In the genomic region with DNA sequence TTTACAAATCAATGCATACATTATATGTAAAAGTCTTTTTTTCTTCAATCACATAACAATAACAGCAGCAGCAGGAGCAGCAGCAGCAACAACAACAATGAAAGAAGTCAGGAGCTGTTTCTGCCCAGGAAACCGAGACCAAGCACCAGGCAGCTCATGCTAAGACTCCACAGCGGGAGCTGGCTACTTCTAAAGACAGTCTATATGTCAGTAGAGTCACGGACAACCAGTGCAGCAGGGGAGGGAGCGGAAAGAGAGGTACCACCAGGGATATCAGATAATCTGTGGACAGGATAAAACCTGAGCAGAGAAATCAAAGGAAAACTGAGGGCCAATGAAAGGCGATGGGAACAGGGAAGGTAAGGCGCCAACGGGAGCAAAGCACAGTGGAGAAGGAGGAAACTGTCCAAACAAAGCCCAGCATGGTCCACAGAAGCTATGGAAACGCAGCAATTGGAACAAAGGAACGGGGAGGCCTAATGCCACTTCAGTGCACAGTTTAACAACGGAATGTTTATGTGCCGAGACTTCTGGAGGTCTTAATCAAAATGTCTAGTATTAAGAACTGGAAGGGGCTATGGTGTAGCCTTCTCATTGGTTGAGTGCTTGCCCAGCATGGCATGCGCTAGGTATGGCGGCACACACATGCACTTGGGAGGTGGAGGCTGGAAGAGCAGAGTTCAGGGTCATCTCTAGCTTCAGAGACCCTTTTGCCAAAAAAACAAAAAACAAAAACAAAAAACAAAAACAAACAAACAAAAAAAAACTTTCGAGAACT, we compare ENCODE assay signal across 21 mouse cellular contexts.
DNase-seq lines count a peak whose midpoint lies in the region; ATAC-seq lines count a peak whose summit lies in the region.
"Had no signal": no experiment of that assay in that cellular context is flagged by ENCODE, and none has a peak within 500 bp of the region (broad histone marks: within the 10 kb centered on the region; RNA-seq: fewer than 3 reads in every experiment).

No protein-coding gene starts in this region.

- H3K36me3 ChIP-seq in forebrain, embryonic 11.5 days (ENCODE audit: control insufficient read depth, insufficient read depth, low read length): no peaks in the 10 kb centered on the region; the same call in 1 of the 2 replicates
- H3K36me3 ChIP-seq in forebrain, embryonic 16.5 days (ENCODE audit: control insufficient read depth, insufficient read depth): 0 out of 2 replicates have a peak, but pooled peaks cover 2% of the 10 kb centered on the region
- H3K36me3 ChIP-seq in neural tube, embryonic 12.5 days: peaks cover 6% of the 10 kb centered on the region; the same call in 1 of the 2 replicates
- H3K36me3 ChIP-seq in hindbrain, embryonic 16.5 days (ENCODE audit: control insufficient read depth, insufficient read depth, low read length): no peaks in the 10 kb centered on the region
- 0 out of 2 replicates have a peak, but pooled peaks cover 5% of the 10 kb centered on the region for H3K36me3 ChIP-seq in midbrain, embryonic 16.5 days (ENCODE audit: control insufficient read depth, insufficient read depth, low read length)

- H3K4me2 ChIP-seq in forebrain, embryonic 11.5 days (ENCODE audit: low read depth, low read length, severe bottlenecking): no peak overlapping the region
- no peak overlapping the region for H3K4me2 ChIP-seq in forebrain, embryonic 16.5 days (ENCODE audit: low read length)
- H3K4me2 ChIP-seq in neural tube, embryonic 12.5 days (replicated peaks): no peak overlapping the region
- H3K4me2 ChIP-seq in hindbrain, embryonic 16.5 days (ENCODE audit: low read length): no peak overlapping the region; the same call in 1 of the 2 replicates
- 0 out of 2 replicates have a peak overlapping the region, but pooled peaks have one; percentile 6 for H3K4me2 ChIP-seq in midbrain, embryonic 16.5 days (ENCODE audit: low read length)
- H3K4me2 ChIP-seq: heart, embryonic 15.5 days; intestine, embryonic 15.5 days had no signal

- peak; percentile 53 for ATAC-seq in forebrain, embryonic 11.5 days (replicated peaks; ENCODE audit: low FRiP score)
- ATAC-seq in forebrain, embryonic 16.5 days: no peak
- ATAC-seq in neural tube, embryonic 12.5 days (ENCODE audit: low FRiP score, low read depth): 0 out of 2 replicates have a peak, but pooled peaks have one; percentile 33
- peak; percentile 43; the same call in 1 of the 2 replicates for ATAC-seq in hindbrain, embryonic 16.5 days
- peak; percentile 44; the same call in 1 of the 2 replicates for ATAC-seq in midbrain, embryonic 16.5 days
- ATAC-seq: intestine, embryonic 15.5 days; liver, postnatal 0 days; lung, postnatal 0 days had no signal

- no peaks in the 10 kb centered on the region for H3K4me1 ChIP-seq in forebrain, embryonic 11.5 days (replicated peaks; ENCODE audit: control insufficient read depth, insufficient read depth, low read length)
- H3K4me1 ChIP-seq in forebrain, embryonic 16.5 days (replicated peaks; ENCODE audit: control insufficient read depth, insufficient read depth, low read length): no peaks in the 10 kb centered on the region
- H3K4me1 ChIP-seq in neural tube, embryonic 12.5 days: 0 out of 2 replicates have a peak, but pooled peaks cover 5% of the 10 kb centered on the region
- peaks cover 5% of the 10 kb centered on the region for H3K4me1 ChIP-seq in hindbrain, embryonic 16.5 days (ENCODE audit: control insufficient read depth, insufficient read depth, low read depth, low read length)
- no peaks in the 10 kb centered on the region; the same call in 1 of the 2 replicates for H3K4me1 ChIP-seq in midbrain, embryonic 16.5 days (ENCODE audit: control insufficient read depth, insufficient read depth, low read length)
- H3K4me1 ChIP-seq: embryonic facial prominence, embryonic 10.5 days; intestine, embryonic 15.5 days had no signal

- H3K27ac ChIP-seq in forebrain, embryonic 11.5 days (ENCODE audit: low read depth, low read length): no peak overlapping the region
- no peak overlapping the region for H3K27ac ChIP-seq in forebrain, embryonic 16.5 days (ENCODE audit: low read length)
- no peak overlapping the region for H3K27ac ChIP-seq in neural tube, embryonic 12.5 days
- peak overlapping the region; percentile 51; the same call in 1 of the 2 replicates for H3K27ac ChIP-seq in hindbrain, embryonic 16.5 days (ENCODE audit: low read depth, low read length)
- peak overlapping the region; percentile 19; the same call in 1 of the 2 replicates for H3K27ac ChIP-seq in midbrain, embryonic 16.5 days (ENCODE audit: low read length)
- H3K27ac ChIP-seq: embryonic facial prominence, embryonic 10.5 days; intestine, embryonic 15.5 days had no signal

- no peaks in the 10 kb centered on the region for H3K9me3 ChIP-seq in forebrain, embryonic 11.5 days (ENCODE audit: control insufficient read depth, low read length)
- no peaks in the 10 kb centered on the region; the same call in 1 of the 2 replicates for H3K9me3 ChIP-seq in forebrain, embryonic 16.5 days (ENCODE audit: control insufficient read depth, low read length)
- H3K9me3 ChIP-seq in neural tube, embryonic 12.5 days: no peaks in the 10 kb centered on the region
- H3K9me3 ChIP-seq in hindbrain, embryonic 16.5 days (ENCODE audit: control insufficient read depth, low read length): no peaks in the 10 kb centered on the region
- H3K9me3 ChIP-seq in midbrain, embryonic 16.5 days (replicated peaks; ENCODE audit: control insufficient read depth, low read length, poor library complexity, severe bottlenecking): peaks cover 6% of the 10 kb centered on the region; the same call in 1 of the 2 replicates
- H3K9me3 ChIP-seq: embryonic facial prominence, embryonic 10.5 days; heart, embryonic 15.5 days; intestine, embryonic 15.5 days had no signal

- H3K9ac ChIP-seq in forebrain, embryonic 11.5 days (ENCODE audit: low read length): no peak overlapping the region
- no peak overlapping the region for H3K9ac ChIP-seq in forebrain, embryonic 16.5 days (replicated peaks; ENCODE audit: low read depth, low read length)
- no peak overlapping the region for H3K9ac ChIP-seq in neural tube, embryonic 12.5 days
- no peak overlapping the region for H3K9ac ChIP-seq in hindbrain, embryonic 16.5 days (ENCODE audit: low read depth, low read length)
- H3K9ac ChIP-seq in midbrain, embryonic 16.5 days (ENCODE audit: low read depth, low read length): no peak overlapping the region
- H3K9ac ChIP-seq: heart, embryonic 15.5 days; intestine, embryonic 15.5 days; liver, postnatal 0 days had no signal

- H3K4me3 ChIP-seq in forebrain, embryonic 11.5 days (ENCODE audit: low read depth, low read length): no peak overlapping the region
- H3K4me3 ChIP-seq in forebrain, embryonic 16.5 days (replicated peaks; ENCODE audit: low read length): no peak overlapping the region
- no peak overlapping the region for H3K4me3 ChIP-seq in neural tube, embryonic 12.5 days
- H3K4me3 ChIP-seq in hindbrain, embryonic 16.5 days (ENCODE audit: low read length): no peak overlapping the region
- no peak overlapping the region for H3K4me3 ChIP-seq in midbrain, embryonic 16.5 days (ENCODE audit: low read depth, low read length)
- H3K4me3 ChIP-seq: embryonic facial prominence, embryonic 10.5 days; heart, embryonic 15.5 days; intestine, embryonic 15.5 days had no signal

- peak; percentile 53 for DNase-seq in forebrain, embryonic 11.5 days (ENCODE audit: low spot score)
- DNase-seq in neural tube, embryonic 10.5 days (ENCODE audit: extremely low spot score, low spot score): no peak
- no peak for DNase-seq in kidney, adult 18-20 months
- DNase-seq in adrenal gland, adult (ENCODE audit: inconsistent age in 2 of 2, low spot score in 1 of 2): no peak
- DNase-seq: adrenal gland, adult 2 months; cerebellum, adult 18-20 months; cerebellum, postnatal 25 days; heart, postnatal 4 days; kidney, adult 9 months; kidney, postnatal 14 days; liver, postnatal 0 days; right cerebral cortex, postnatal 25 days; spleen, adult 18-20 months had no signal

- H3K27me3 ChIP-seq in forebrain, embryonic 11.5 days (ENCODE audit: control insufficient read depth, insufficient read depth, low read length): no peaks in the 10 kb centered on the region
- no peaks in the 10 kb centered on the region for H3K27me3 ChIP-seq in forebrain, embryonic 16.5 days (replicated peaks; ENCODE audit: control insufficient read depth, insufficient read depth, low read length)
- H3K27me3 ChIP-seq in neural tube, embryonic 12.5 days (replicated peaks): no peaks in the 10 kb centered on the region
- no peaks in the 10 kb centered on the region for H3K27me3 ChIP-seq in hindbrain, embryonic 16.5 days (replicated peaks; ENCODE audit: control insufficient read depth, insufficient read depth, low read length)
- H3K27me3 ChIP-seq in midbrain, embryonic 16.5 days (ENCODE audit: control insufficient read depth, insufficient read depth, low read depth, low read length): no peaks in the 10 kb centered on the region
- H3K27me3 ChIP-seq: heart, embryonic 15.5 days; intestine, embryonic 15.5 days had no signal

- WGBS in forebrain, embryonic 11.5 days: 52% methylated on average over 14 of the region's 14 CpGs
- WGBS in forebrain, embryonic 16.5 days: 38% methylated on average over 14 of the region's 14 CpGs
- WGBS in neural tube, embryonic 12.5 days: 60% methylated on average over 14 of the region's 14 CpGs
- WGBS in hindbrain, embryonic 16.5 days: 36% methylated on average over 14 of the region's 14 CpGs
- WGBS in midbrain, embryonic 16.5 days: 26% methylated on average over 14 of the region's 14 CpGs

Comparison
In these comparisons a context has a peak if more than half of its experiments do, and no peak if none do; other contexts are left out.
1. H3K27ac ChIP-seq: peak in hindbrain, embryonic 16.5 days (single experiment) and midbrain, embryonic 16.5 days (single experiment); none in forebrain, embryonic 11.5 days (single experiment), forebrain, embryonic 16.5 days (single experiment) and neural tube, embryonic 12.5 days (single experiment).